Mouse (Mus musculus) retina, embryonic 14.5 days (tissue): Measurements from ENCODE around the gene Bach2.

Experiments
- DNase-seq: peaks from one replicate; pipeline ENCODE4 v3.0.0-alpha.2; 2015; ENCODE audit warnings: low spot score

Bach2 gene

DNA sequence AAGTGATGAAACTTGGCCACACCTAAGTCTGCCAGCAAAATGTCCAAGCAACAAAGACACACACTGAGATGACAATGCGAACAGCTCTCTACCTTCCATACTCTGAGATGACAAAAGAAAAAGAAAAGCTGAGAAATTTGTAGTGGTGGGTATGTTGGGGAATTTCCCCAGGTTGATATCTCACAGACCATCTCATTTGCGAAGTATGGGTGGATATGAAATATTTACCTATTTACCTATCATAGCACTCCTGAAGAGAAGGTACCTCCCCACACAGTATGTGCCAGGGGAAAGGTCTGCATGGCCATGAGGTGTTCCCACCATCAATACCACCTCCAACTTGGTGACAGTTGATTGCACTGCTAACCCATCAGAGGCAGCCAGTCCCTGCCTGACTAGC lies 13.4 kb upstream of the Bach2 start:
- no peak for DNase-seq

GRCm38 (mm10) chr4:32227970-32228557 lies 10.5 kb upstream of the Bach2 start:
- DNase-seq = no peak

GRCm38 (mm10) chr4:32229266-32229665 lies 9.3 kb upstream of the Bach2 start:
- no peak for DNase-seq

DNA sequence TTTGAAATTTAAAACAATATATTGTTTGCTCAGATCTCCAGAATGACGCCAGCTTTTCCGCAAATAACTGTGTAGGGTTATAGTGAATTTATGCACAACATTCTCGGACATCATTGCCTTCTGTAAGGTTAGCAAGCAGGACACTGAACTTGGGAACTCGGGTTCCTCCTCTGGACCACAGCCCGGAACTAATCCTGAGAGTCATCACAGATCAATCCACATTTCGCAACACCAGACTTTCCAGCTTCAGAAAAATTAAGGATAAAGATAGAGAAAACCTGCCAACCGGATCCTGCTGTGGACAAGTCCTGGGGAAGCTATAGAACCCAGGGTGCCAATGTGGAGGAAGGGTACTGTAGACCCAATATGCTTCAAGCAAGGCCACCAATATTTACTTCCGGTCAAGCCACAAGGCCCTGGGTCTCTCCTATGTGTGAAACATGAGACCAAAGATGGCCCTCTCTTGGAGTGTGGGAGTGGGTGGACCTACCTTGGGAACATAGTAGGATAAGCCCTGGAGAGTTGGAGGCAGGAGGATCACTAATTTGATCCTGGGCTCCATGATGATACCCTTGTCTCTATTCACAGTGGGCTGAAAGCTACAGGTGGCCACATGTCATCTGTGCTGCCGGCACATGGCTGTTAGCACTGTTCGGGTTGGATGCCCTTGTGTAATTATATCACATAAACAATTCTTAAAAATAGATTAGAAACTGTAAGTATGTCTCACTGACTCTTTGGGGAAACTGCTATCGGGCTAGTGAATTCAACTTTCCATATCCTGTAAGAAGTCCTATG lies 7.1 kb upstream of the Bach2 start:
- DNase-seq = no peak

DNA sequence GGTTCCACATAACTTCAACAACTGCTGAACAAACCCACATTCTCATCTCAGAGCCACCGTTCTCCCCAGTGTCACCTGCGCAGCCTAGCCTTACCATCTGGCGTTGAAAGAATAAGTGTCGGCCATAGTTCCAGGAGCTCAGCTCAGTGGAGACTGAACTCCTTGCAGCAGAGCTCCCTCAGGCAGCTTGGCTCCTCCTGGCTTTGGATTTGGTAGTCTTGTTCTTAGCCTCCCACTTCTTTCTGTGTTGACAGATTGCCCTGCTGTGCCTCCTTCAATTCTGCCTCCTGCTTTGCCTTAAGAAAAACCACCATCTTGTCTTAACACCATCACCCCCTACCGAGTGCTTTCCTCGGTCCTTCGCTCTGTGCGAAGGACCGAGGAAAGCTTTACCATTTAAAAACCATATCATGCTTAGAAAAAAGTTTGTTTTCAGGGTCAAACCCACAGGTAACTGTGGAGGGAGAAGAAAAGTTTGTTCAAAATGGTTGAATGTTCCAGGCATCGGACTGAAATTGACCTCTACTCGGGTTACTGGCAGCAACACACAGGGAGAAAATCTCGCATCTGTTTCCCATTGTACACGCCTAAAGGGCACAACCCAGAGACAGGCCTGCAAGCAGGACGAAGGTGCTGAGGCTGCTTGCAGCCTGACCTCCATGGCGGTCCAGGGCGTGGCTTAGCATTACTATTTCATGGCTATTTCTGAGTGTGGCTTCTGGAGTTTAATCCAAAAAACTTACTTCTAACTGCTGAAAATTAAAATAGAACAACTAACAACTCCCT lies 2.5 kb upstream of the Bach2 start:
- DNase-seq = no peak

GRCm38 (mm10) chr4:32238921-32239748 lies 531 bp downstream of the Bach2 start:
- DNase-seq = peak; percentile 72

DNA sequence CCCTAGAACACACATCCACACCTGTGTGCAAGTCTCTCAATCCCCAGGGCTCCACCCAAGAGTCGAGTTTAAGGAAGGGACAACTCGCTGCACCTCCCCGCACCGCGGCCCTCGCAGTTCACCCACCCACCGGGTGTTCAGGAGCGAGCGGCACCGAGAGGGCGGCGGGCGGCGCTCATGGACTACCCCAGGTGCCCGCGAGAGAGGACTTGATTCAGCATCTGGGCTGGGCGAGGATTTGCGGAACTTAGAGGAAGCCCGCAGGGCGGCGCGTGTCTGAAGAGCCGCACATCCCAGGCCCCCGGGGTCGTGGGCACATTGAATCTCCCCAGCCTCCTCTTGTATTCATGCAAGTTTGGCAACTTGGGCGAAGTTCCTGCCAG lies 1.1 kb downstream of the Bach2 start:
- DNase-seq = peak; percentile 69

DNA sequence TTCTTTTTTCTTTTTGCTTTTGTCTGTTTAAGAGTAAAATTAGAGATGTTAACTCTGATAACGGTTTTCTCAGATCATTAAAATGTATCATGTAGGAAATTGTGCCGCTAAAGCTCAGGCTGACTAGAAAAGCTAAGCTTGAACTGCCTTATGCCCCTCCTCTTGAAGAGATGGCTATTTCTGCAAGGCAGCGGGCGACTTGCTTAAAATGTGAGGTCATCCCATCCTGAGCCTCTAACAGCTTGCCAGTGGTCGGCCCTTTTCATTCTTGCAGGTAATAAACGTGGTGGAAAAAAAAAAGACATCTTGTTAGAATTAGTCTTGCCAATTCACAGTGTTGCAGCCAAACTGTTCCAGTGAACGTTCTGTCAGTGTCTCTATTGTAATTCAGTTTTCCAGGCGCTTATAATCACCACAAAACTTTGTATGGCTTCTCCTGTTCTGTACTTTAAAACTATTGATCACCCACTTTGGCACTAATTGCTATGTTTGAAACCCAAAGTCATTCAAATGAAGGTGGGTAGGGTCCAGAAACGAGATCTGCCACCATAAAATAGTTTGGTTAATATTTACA lies 1.9 kb downstream of the Bach2 start:
- DNase-seq = no peak

DNA sequence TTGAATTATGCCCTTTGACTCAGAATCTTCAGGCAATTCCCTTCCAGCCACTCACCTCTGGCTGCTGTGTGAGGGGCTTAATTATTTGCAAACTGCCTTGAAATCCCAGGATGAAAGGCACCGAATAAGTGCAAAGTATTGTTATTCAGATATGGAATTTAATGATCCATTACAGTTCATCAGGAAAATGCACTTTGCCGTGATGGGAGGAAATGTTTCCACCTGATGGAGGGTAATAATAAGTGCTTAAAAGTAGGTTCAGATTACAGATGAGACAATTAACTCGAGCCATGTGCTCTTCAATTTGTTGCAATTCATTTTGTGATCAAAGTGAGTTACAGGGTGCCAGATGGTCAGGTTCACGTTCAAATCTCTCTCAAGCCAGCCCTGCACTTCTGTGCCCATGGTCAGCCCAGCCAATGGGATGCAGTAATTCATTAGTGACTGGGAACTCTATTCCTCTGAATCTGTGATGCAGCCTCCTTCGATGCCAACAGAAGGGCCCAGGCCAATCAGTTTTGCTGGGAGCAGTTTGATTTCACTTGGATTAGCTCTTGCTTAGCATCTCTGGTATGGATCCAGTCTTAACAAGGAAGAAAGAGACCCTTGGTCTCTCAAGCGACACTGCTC lies 2.9 kb downstream of the Bach2 start:
- DNase-seq = peak; percentile 48

- no peak for DNase-seq
Observed at GRCm38 (mm10) chr4:32242122-32242615, 3.6 kb downstream of the Bach2 start.

- DNase-seq = no peak
Observed at GRCm38 (mm10) chr4:32243458-32243857, 4.9 kb downstream of the Bach2 start.

GRCm38 (mm10) chr4:32244092-32244745 lies 5.6 kb downstream of the Bach2 start:
- DNase-seq = no peak

DNA sequence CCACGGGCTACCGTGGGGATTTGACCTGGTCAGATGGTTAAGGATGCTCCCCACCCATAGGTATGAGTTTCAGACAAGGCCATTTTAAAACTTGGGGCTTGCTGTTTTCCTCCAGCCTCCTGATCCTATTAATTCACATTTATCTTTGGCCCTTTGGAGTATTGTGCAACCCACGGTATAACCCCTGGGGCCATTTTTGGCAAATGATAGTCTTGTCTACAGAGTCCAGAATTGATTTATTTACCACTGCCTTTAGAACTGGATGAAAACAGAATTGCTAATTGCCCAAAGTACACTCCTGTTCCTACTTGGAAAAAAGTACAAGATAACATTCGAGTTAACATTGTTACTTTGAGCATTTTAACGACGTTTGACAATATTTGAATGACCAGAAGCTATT lies 7.0 kb downstream of the Bach2 start:
- no peak for DNase-seq

DNA sequence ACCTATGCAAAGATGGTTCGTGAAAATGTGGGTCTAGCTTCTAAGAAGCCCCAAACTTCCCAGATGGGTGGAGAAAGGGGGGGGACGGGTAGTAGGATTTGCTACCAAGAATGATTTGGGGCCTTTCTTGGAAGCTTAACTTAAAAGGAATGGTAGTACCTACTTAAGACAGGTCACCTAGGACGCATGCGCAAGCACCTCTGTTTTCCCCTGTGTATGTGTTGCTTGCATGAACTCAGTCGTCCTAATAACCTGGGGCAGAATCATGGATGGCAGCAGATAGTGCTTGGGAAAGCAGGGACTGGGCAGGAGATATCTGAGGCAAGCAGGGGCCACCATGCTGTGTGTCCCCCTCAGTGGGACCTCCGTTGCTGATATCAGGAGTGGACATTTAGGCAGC lies 7.4 kb downstream of the Bach2 start:
- DNase-seq = no peak

DNA sequence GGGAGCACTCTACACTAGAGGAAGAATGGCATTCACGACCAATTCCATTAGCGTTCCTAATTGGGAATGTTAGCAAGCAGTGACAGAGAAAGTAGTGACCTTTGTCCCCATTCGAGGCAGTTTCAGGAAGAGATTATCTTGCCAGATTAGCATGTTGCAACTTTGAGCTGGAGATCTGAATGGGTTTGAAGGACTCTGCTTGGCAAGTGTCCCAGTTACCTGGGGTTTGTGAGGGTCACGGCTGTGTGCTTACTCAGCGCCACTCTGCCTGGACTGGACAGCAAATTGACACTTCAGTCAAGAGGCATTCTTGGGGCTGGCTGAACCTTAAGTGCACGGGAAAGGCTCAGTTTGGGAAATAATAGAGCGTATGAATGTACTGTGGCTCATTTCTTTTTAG lies 8.2 kb downstream of the Bach2 start:
- DNase-seq = peak; percentile 40

DNA sequence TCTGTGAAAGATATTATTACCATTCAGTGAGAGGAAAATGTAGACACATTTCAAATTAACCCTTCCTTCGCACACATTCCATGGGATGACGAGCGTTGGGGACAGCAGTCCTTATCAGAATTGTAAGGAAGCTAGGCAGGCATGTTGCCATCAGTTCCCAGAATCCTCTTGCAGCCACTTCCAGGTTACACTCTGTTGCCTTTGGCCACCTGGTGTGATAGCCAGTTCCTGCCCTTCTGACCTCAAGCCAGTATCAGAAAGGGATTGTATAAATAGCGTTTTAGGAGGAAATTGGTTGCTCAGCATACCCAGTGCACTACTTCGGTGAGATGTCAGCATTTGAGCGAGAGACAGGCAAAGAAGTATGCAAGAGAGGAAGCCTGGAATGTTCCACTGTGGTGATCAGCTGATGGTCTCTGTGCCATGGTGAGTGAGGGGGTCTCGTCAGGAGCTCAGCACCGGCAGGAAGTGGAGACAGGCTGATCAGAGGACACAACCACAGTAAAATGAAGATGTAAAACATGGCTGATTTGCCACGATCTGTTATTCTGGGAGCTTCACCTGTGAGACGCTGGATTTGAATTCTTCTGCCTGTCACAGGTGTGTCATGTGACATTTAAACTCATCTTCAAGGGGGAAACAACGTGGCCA lies 9.0 kb downstream of the Bach2 start:
- DNase-seq = no peak

DNA sequence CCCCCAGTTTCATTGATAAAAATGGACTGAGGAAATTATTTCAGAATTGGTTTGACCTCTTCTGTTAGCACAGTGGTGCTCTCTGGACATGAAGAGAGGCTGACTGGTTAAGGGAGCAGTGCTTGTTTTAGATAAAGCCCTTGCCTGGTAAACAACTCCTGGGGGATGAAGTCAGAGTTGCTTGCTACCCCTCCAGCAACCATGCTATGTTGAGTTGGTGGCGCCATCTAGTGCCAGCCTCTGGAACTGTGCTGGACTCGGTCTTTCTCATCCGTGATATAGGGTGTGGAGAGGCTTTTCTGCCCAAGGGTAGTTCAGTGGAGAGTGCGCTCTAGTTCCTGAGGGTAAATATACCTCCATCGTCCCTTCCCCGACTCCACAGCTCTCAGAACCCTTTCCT lies 9.6 kb downstream of the Bach2 start:
- DNase-seq = peak; percentile 78

DNA sequence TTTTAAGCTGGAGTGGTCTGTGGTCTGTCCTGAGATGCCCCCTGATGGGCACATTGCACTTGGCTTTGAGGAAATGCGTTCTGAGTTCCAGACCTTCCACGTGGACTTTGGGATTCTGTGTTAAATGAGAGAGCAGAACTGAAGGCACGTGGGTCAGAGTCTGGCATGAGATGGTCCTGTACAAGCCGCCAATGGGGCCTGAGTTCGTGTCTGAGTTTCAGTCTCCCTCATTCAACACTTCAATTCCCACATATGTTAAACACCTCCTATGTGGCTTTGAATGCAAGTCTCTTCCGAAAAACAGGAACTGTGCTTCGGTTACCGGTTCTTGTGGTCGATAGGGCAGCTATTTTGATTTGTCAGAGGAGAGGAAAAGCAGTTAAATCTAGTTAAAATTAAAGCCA lies 10.4 kb downstream of the Bach2 start:
- no peak for DNase-seq

- DNase-seq = peak; percentile 49
Observed at GRCm38 (mm10) chr4:32249748-32250332, 11.2 kb downstream of the Bach2 start.
